Mouse (Mus musculus): Measurements from ENCODE around the gene Phxr2.

Gene Phxr2

DNA sequence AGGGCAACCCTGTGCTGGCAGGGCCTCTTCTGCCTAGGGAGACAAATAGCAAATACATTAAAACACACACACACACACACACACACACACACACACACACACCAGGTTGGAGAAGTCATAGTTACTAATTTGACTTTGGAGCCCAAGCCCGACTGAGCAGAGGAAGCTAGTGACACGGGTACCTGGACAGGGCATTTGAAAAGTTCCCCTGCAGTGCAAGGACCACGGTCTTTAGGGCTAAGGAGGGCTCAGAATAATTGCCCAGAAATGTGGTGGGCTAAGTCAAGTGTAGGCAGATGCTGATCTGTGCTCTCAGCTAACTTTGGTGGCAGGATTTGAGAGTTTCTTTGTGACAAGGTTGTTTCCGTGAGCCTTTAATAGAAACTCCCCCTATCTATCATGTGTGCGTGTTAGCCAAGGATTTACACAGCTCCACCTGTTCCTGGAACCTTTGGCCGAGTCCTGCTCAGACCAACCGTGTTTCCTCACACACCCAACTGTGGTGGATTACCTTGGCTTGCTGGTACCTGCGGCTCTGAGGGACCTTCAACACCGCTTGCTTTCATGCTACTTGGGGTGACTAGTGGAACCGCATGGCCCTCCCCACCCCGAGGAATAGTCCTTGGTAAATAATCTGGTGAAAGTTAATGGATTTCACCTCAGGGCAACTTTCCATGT, 6.6 kb upstream of the Phxr2 start:
- in situ Hi-C loops (cut with MboI, MseI): no loop called here

DNA sequence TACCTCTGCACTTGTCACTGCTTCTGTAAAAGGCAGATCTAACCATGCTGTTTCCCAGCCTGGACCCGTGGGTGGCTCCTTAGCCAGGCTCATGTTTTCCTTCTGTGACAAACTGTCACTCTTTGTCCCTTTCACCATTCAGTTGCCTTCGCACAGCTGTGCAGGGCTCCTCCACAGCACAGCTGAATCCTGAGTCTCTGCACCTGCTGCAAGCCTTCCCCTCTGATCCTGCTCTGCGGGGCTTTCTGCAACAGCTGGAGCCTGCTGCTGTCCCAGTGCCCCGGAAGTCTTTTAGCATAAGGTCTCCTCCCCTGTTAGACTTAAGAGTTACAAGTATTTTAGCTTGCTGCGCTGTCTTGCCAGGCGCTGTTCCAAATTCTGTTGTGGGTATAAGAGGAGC, 6.1 kb upstream of the Phxr2 start:
- in situ Hi-C loops (cut with MboI, MseI): no loop called here

GRCm38 (mm10) chr10:99131298-99131697, 5.2 kb upstream of the Phxr2 start:
- in situ Hi-C loops (cut with MboI, MseI): no loop called here

GRCm38 (mm10) chr10:99130611-99131010, 4.5 kb upstream of the Phxr2 start:
- in situ Hi-C loops (cut with MboI, MseI): no loop called here

DNA sequence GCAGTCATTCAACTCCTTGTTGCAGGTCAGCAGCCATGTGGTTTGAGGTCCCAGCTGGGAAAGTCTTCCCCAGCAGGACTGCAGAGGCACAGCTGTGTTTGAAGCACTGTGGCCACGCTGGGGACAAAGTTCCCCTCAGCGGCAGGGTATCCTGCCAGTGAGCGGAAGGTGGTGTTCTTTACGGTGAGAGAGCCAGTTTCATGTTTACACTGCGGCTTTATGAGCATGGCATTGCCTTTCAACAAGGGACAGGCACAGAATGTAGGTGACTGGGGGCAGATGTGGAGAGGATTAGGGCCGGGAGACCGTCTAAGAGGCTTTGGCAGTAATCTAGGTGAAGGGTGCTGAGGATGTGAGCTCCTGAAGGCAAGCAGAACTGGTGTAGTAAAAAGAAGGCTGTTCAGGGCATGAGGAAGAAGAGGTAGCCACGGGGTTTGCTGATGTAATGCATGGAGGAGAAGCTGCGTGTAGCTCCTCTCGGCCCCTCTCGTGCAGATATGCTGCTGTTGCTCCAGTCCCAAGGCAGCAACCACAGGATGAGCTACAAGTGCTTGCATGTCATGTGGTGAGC, 1.7 kb upstream of the Phxr2 start:
- in situ Hi-C loops (cut with MboI, MseI): no loop called here

GRCm38 (mm10) chr10:99126954-99127353, 829 bp upstream of the Phxr2 start:
- in situ Hi-C loops (cut with MboI, MseI): no loop called here

GRCm38 (mm10) chr10:99119471-99119870, 6.7 kb downstream of the Phxr2 start:
- in situ Hi-C loops (cut with MboI, MseI): no loop called here

DNA sequence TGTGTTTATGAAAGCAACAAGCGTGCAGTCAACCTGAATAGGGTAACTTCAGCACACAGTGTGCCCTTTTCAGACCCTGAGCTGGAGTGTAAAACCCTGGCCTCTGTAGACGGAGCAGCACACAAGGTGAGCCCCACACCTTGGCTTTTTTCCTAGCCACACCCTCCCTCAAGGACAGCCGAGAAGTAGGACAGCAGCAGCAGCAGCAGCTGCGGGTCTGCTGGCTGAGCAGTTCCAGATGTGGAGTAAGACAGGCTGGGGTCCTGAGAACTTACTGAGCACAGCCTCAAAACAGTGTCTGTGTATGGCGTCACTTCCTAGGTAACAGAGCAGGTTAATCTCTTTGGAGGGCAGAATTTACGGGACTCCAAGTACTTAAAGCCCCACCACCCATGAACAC, 7.4 kb downstream of the Phxr2 start:
- in situ Hi-C loops (cut with MboI, MseI): no loop called here

GRCm38 (mm10) chr10:99117876-99118275, 8.2 kb downstream of the Phxr2 start:
- in situ Hi-C loops (cut with MboI, MseI): no loop called here

GRCm38 (mm10) chr10:99116650-99117615, 9.2 kb downstream of the Phxr2 start:
- in situ Hi-C loops (cut with MboI, MseI): no loop called here

DNA sequence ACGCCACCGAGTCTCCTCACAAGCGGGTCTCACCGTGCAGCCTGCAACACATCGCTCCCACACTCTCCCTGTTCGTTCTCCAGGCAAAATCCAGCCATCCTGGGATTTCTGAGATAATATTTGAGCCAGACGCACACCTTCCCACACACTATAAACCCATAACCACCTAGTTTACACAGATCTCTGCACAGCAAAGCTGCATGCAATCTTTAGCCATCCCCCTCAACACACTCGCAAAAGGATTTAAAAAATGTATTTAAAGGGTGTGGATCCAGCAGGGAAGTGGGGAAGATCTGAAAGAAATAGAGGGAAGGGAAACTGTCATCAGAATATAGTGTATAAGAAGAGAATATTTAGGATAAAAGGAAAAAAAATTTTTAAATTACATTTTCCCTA, 9.9 kb downstream of the Phxr2 start:
- in situ Hi-C loops (cut with MboI, MseI): no loop called here

GRCm38 (mm10) chr10:99115471-99116236, 10.5 kb downstream of the Phxr2 start:
- in situ Hi-C loops (cut with MboI, MseI): no loop called here

- in situ Hi-C loops (cut with MboI, MseI): no loop called here
These were observed 11.8 kb downstream of the Phxr2 start for GRCm38 (mm10) chr10:99114295-99114694.

GRCm38 (mm10) chr10:99113533-99113932, 12.6 kb downstream of the Phxr2 start:
- in situ Hi-C loops (cut with MboI, MseI): no loop called here

DNA sequence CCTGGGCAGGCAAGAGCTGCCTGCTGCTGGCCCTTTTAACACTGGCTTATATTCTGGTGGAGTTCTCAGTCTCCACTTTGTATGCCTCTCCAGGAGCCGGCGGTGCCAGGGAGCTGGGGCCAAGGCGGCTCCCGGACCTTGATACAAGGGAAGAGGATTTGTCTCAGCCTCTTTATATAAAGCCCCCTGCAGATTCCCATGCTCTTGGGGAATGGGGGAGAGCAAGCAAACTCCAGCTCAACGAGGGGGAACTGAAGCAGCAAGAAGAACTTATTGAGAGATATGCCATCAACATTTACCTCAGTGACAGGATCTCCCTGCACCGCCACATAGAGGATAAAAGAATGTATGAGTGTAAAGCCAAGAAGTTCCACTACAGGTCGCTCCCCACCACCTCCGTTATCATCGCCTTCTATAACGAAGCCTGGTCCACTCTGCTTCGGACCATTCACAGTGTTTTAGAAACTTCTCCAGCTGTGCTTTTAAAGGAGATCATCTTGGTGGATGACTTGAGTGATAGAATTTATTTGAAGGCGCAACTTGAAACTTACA, 17.6 kb downstream of the Phxr2 start:
- in situ Hi-C loops (cut with MboI, MseI): no loop called here

GRCm38 (mm10) chr10:99107964-99108363, 18.2 kb downstream of the Phxr2 start, which contains the start of gene Galnt4:
Gene Galnt4 (plus strand): TSS chr10:99108159.
- in situ Hi-C loops (cut with MboI, MseI): no loop called here

GRCm38 (mm10) chr10:99106703-99107631, 19.2 kb downstream of the Phxr2 start, which contains the start of gene Poc1b:
Gene Poc1b (plus strand): TSS chr10:99107036.
- in situ Hi-C loops (cut with MboI, MseI): no loop called here

DNA sequence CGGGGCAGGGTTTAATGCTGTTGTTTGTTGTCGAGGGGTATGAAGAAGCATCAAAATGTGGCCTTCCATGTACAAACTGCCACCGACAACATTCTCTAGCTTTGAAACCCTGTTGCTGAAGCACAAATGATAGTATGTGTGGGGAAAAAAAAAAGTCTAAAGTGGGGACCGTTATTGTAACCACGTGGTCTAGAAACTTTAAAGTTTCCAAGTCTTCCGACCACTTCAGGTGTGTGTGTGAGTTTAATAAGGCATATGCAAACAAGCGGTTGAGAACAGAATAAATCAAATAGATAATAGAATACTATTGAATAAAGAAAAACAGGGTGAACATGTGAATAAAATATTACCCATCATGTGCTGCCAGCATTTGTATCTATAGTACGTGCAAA, 19.8 kb downstream of the Phxr2 start:
- in situ Hi-C loops (cut with MboI, MseI): no loop called here

- in situ Hi-C loops (cut with MboI, MseI): no loop called here
These were observed 20.6 kb downstream of the Phxr2 start for GRCm38 (mm10) chr10:99105522-99105921.

GRCm38 (mm10) chr10:99097374-99097773, 28.8 kb downstream of the Phxr2 start:
- in situ Hi-C loops (cut with MboI, MseI): loop anchor here (25.0 kb wide), 1 partner anchor 1385 kb away; no protein-coding TSS in a partner anchor

All from T-helper 2 cell (primary cell).